Mouse (Mus musculus): ENCODE data around the gene Zfp326. TPM values are rescaled to one million over a fixed set of nuclear protein-coding genes. Genes with fewer than 3 reads are reported as not detected.
A peak's percentile ranks its signal among the peaks of the same experiment; 100 is the strongest.
"Not testable (repeated sequence)": the region's sequence is repeated elsewhere in the genome, so short reads cannot be mapped to it uniquely, and the experiment has no call there.

Zfp326 gene
- total RNA-seq, 2 experiments from 2014 or later = 6.2 to 9.5 TPM

- DNase-seq; intact Hi-C loops (cut with DNase I): not testable (repeated sequence)
Measured at GRCm38 (mm10) chr5:105865110-105865628, 11.2 kb upstream of the Zfp326 start.

DNA sequence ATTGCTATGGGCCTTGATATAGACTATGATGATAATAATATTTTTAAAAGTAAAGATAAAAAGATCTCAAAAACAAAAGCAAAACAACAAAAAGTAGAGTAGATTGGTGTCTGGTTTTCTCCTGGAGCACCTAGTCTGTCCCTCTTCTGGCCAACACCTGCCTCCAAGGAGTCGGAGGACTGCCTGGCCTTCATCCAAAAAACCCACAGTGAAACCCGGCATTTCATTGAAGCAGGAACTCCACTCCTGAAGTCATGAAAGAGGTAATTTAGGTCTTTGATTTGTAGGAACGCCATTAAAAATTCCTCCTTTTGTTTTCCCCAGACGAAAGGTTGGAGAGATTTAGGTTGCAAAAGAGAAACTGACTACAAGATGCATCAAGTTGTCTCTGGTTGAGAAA lies 8.9 kb upstream of the Zfp326 start:
- intact Hi-C loops (cut with DNase I) = loop anchor here (2.0 kb wide), 1 partner anchor 467 kb away; no protein-coding TSS in a partner anchor
- DNase-seq = no peak

GRCm38 (mm10) chr5:105867841-105868447 lies 8.4 kb upstream of the Zfp326 start:
- DNase-seq = no peak

DNA sequence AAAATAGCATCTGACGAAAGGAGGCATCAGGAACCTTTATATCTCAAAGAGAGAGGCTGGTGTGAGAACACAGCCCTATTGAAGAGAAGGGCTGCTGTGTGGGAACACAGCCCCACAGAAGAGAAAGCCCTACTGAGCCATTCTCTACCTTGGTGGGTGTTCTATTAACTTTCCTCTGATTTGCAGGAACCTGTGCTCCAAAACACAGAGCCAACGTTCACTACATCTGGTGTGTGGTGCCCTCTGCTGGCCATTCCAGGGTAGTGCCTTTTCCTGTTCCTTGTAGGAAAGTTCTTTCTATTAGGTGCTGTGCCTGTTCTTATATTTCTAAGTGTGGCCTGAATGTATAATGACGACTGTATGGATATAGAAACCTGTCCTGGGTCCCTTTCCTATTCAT lies 7.8 kb upstream of the Zfp326 start:
- intact Hi-C loops (cut with DNase I) = loop anchor here (2.0 kb wide), 1 partner anchor 182 kb away; no protein-coding TSS in a partner anchor
- DNase-seq = peak; percentile 69 to 80

More at GRCm38 (mm10) chr5:105867841-105868447, 8.4 kb upstream of the Zfp326 start:
- intact Hi-C loops (cut with DNase I) = loop anchor here (2.0 kb wide), 2 partner anchors 181 to 467 kb away; no protein-coding TSS in a partner anchor

- DNase-seq = no peak
- intact Hi-C loops (cut with DNase I) = loop anchor here (2.0 kb wide), 1 partner anchor 183 kb away; no protein-coding TSS in a partner anchor
Measured at GRCm38 (mm10) chr5:105869739-105870138, 6.6 kb upstream of the Zfp326 start.

GRCm38 (mm10) chr5:105871140-105871539 lies 5.2 kb upstream of the Zfp326 start:
- no peak for DNase-seq
- intact Hi-C loops (cut with DNase I) = no loop called here

- intact Hi-C loops (cut with DNase I) = no loop called here
- DNase-seq = no peak
Measured at GRCm38 (mm10) chr5:105872176-105872575, 4.2 kb upstream of the Zfp326 start.

GRCm38 (mm10) chr5:105872916-105873315 lies 3.4 kb upstream of the Zfp326 start:
- no peak for DNase-seq
- intact Hi-C loops (cut with DNase I) = no loop called here

- intact Hi-C loops (cut with DNase I) = no loop called here
- DNase-seq = no peak
Measured at GRCm38 (mm10) chr5:105873774-105874173, 2.6 kb upstream of the Zfp326 start.

DNA sequence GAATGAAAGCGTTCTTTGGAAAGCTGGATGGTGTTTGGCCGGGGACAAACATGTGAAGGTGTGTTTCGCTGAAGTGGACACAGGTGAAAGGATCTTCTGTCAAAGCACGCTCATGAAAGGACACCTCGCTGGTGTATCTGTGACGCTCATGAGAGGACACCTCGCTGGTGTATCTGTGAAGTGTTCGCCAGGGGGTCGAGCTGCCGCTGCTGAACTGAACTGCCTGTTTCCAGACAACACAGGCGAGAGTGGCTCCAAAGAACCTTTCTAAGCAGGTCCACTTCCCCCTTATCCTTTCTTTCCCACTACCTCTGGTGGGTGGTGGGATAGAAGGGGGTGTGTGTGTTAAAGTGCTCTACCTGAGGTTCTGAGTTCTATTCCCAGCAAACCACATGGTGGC lies 1.9 kb upstream of the Zfp326 start:
- intact Hi-C loops (cut with DNase I) = no loop called here
- DNase-seq = no peak

GRCm38 (mm10) chr5:105876925-105877774 lies 785 bp downstream of the Zfp326 start:
- no peak for DNase-seq
- intact Hi-C loops (cut with DNase I) = no loop called here

DNA sequence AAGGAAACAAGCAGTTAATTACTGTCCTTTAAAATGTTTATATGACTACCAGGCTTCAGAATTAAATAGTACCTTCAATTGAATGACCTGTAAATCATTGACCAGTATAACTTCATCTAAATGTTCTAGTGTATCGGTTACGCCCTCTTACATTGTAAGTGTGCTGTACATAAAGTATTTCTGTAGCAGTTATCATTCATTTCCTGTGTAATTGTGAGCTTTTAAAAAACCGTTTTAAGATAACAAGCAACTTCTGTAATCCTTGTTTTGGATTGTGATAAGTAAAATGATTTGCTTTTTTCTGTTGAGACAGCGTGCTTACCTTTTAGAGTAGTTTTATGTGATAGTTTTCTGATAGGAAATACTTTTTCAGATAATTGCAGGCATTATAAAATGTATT lies 11.0 kb downstream of the Zfp326 start:
- DNase-seq = no peak
- intact Hi-C loops (cut with DNase I) = no loop called here

DNA sequence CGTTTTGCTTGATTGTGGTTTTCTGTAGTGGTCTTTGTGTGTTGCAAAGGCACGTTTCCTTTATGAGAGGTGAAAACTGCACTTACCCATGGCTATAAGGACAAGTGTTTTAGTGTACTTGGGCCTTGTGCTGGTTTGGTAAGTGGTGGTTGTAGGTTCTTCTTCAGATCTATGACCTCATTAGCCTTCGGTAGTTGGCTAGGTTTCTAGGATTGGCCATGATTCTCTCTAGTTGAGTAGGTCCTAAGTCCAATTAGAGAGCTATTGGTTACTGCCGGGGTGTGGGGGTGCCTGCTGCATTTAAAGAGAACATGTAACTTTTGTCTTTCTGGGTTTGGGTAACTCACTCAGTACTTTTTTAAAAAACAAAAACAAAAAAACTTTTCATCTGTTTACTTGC lies 21.8 kb downstream of the Zfp326 start:
- intact Hi-C loops (cut with DNase I) = no loop called here

DNA sequence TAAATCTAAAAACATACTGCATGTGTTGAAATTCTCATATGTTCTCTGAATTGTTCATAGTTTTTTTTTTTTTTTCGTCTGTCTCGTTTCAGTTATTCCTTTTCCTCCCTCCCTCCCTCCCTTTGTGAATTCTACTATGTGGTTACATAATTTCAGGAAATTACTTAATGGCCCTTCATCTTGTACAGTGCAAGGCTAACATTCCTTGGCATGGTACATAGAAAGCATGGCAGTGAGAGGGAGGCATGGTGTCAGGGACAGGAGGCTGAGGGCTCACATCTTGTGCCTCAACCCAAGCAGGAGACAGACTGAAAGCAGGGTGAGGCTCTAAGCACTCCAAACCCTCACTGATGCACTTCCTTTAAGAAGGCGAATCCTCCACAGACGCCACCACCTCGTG lies 32.8 kb downstream of the Zfp326 start:
- no peak for DNase-seq
- intact Hi-C loops (cut with DNase I) = no loop called here

More for the DNA sequence above, 21.8 kb downstream of the Zfp326 start:
- no peak for DNase-seq

- intact Hi-C loops (cut with DNase I) = no loop called here
- DNase-seq = no peak
Measured at GRCm38 (mm10) chr5:105909671-105910070, 33.3 kb downstream of the Zfp326 start.

DNA sequence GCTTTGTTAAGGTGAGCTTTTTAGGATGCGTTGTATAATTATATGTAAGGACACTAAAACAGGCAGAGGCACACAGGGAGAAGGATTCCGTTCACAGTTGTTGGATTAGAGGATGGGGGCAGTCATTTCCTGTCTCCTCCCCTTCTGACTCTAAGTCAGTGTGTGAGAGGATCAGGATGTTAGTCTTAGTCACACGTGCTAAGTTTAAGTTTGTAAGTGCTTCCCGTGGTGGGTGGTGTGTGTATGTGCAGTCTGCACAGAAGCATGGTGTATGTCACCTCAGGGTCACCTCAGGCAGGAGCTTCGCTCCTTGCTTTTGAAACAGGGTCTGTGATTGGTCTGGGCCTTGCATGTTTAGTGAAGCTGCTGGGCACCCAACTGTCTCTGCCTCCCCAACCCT lies 35.1 kb downstream of the Zfp326 start:
- intact Hi-C loops (cut with DNase I) = no loop called here
- DNase-seq = no peak

- intact Hi-C loops (cut with DNase I) = no loop called here
Measured at GRCm38 (mm10) chr5:105917398-105917797, 41.0 kb downstream of the Zfp326 start.

DNA sequence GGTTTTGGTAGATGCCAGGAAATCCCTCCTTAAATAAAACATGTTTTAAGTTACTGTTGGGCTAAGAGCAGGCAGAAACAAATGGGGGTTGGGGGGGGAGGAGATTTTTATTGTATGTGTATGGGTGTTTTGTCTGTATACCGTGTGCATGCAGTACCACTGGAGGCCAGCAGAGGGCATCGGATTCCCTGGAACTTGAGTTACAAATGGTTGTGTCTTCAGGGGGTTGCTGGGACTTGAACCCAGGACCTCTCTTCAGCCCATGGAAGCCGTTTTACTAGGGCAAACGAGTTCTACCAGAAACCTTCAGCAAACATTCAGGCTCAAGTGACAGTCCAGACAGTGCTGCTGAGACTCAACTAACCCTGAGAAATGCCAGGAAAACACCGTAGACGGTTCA lies 41.9 kb downstream of the Zfp326 start:
- no peak for DNase-seq
- intact Hi-C loops (cut with DNase I) = no loop called here

More at GRCm38 (mm10) chr5:105917398-105917797, 41.0 kb downstream of the Zfp326 start:
- DNase-seq = no peak

DNA sequence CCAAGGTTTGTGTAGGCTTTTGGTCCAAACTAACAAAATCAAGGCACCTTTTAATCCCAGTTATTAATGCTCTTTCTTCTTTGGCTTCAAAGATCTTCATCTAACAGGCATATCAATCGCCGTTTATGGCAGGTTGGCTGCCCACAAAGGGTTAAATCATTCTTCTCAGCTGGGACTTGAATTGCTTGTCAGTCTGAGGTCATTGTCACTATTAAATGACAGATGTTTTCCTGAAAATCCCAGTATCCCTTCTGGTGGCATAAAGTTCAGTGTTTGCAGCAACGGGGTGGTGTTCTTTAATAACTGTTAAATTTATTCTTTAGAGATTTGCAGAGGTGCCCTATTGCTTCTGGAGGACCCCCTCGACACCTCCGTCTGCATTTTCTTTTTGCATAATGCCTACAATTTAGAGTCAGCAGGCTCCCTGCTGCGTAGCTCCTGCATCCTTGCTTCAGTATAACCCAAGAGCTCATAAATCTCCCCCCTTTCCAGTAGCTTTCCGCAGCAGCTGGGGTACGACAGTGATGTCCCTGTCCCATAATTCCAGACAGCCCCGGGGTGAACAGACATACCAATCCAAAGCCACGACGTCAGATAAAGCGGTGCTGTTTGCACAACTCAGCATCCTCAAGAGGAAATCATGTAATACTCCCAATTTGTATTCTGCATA lies 46.6 kb downstream of the Zfp326 start:
- no peak for DNase-seq
- intact Hi-C loops (cut with DNase I) = no loop called here

DNA sequence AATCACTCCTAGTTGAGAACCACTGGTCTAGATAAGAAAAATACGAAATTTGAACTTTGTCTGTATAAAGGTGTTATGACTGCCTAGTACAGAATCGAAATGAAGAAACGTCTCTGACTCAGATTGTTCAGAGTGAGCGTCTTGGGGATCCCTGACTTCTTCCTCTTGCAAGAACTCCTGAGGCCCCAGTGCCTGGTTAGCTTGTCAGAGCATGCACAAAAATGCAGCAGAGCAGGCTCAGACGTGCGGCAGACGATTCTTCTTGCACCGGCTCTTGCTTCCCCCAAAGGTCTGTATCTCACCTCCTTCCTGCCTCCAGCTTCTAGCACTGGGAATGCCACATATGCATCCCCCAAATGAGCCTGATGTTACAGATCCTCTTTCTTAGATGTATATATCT lies 48.0 kb downstream of the Zfp326 start:
- intact Hi-C loops (cut with DNase I) = no loop called here
- DNase-seq = no peak

Measured in gastrocnemius, postnatal 36 days (tissue).